ENCODE assay signal across 20 mouse cellular contexts in the genomic region with DNA sequence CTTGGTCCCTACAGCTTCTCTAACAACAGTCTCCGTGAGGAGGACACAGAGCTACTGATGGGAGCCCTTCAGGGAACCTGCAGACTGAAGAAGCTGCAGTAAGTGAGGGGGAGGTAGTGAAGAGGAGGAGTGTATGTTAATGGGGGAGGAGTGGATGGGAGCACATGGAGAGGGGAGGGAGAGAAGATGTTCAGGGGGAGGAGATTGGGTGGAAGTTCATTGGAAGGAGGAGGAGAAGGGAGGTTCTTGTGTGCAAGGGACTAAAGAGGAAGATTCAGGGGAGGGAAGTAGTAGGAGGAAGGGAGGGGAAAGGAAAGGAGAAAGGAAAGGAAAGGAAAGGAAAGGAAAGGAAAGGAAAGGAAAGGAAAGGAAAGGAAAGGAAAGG.
"Had no signal": no experiment of that assay in that cellular context is flagged by ENCODE, and none has a peak within 500 bp of the region (broad histone marks: within the 10 kb centered on the region; RNA-seq: fewer than 3 reads in every experiment).

No protein-coding gene starts in this region.

- ATAC-seq: lung, postnatal 0 days; midbrain, embryonic 15.5 days had no signal

- H3K9me3 ChIP-seq: limb, embryonic 10.5 days; limb, embryonic 13.5 days; liver, embryonic 13.5 days; midbrain, embryonic 12.5 days; midbrain, embryonic 15.5 days; neural tube, embryonic 12.5 days; neural tube, embryonic 15.5 days; stomach, embryonic 15.5 days had no signal

- H3K27ac ChIP-seq: limb, embryonic 10.5 days; limb, embryonic 13.5 days; liver, embryonic 13.5 days; midbrain, embryonic 12.5 days; midbrain, embryonic 15.5 days; neural tube, embryonic 12.5 days; neural tube, embryonic 15.5 days; stomach, embryonic 15.5 days had no signal

- H3K4me1 ChIP-seq: limb, embryonic 10.5 days; limb, embryonic 13.5 days; midbrain, embryonic 12.5 days; midbrain, embryonic 15.5 days; neural tube, embryonic 12.5 days; neural tube, embryonic 15.5 days; stomach, embryonic 15.5 days had no signal

- H3K36me3 ChIP-seq: limb, embryonic 10.5 days; limb, embryonic 13.5 days; liver, embryonic 13.5 days; midbrain, embryonic 12.5 days; midbrain, embryonic 15.5 days; neural tube, embryonic 12.5 days; neural tube, embryonic 15.5 days; stomach, embryonic 15.5 days had no signal

- H3K27me3 ChIP-seq: midbrain, embryonic 12.5 days; midbrain, embryonic 15.5 days; neural tube, embryonic 12.5 days; neural tube, embryonic 15.5 days; stomach, embryonic 15.5 days had no signal

- H3K4me3 ChIP-seq: limb, embryonic 10.5 days; limb, embryonic 13.5 days; liver, embryonic 13.5 days; midbrain, embryonic 12.5 days; midbrain, embryonic 15.5 days; neural tube, embryonic 12.5 days; neural tube, embryonic 15.5 days; stomach, embryonic 15.5 days had no signal

- H3K9ac ChIP-seq: limb, embryonic 13.5 days; liver, embryonic 13.5 days; liver, postnatal 0 days; lung, embryonic 14.5 days; midbrain, embryonic 12.5 days; midbrain, embryonic 15.5 days; neural tube, embryonic 12.5 days; neural tube, embryonic 15.5 days; stomach, embryonic 15.5 days had no signal

- DNase-seq: kidney, adult 18-20 months; kidney, adult 9 months; kidney, postnatal 14 days; kidney, postnatal 4 days; liver, postnatal 0 days; lung, embryonic 14.5 days; lung, postnatal 36 days; right cerebral cortex, adult 18-20 months; right cerebral cortex, postnatal 14 days; spleen, adult 18-20 months; thymus, postnatal 25 days had no signal
